Mouse (Mus musculus) liver (tissue): ENCODE data around the gene Tet3.
A peak's percentile ranks its signal among the peaks of the same experiment; 100 is the strongest.

Experiments used
- DNase-seq: peaks from one replicate; pipeline ENCODE4 v3.0.0-alpha.2; 2020; ENCODE audit warnings: mixed read lengths

The Tet3 gene

DNA sequence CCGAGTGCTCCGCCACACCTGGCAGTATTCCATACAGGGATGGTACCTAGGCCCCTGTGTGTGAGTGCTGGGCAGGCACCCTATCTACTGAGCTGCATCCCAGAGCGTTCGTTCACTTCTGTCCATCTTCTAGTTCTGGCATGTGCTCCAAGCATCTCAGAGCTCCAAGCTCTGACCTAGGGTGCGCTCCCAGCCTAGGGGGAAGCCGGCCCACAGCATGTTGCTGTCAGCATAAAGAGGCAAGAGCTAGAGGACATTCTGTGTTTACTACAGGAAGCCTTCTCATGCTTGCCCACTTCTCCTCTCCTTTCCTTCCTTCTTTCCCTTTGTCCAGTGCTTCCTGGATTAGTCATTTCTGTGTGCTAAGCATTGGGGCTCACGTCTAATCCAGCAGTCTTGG is 16.5 kb upstream of the Tet3 start:
- DNase-seq, result no peak

- DNase-seq, result no peak
These were observed 14.4 kb upstream of the Tet3 start for GRCm38 (mm10) chr6:83473240-83473639.

DNA sequence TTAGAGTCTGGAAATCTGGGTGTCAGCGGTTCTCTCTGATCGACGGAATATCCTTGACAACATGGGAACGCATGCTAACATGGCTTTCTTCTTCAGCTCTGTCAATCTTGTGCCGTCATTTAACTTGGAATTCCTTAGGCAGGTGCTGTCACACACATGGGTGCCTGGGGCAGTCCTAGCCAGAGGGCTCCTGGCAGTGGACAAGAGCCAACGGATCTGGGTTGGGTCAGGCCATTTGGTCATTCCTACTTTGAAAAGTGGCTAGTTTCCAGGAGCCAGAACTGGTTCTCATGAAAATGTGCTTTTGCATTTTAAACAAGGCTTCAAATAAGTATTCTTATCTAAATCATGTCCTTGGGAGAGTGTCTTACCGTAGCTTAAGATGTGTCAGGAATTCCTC is 12.9 kb upstream of the Tet3 start:
- no peak for DNase-seq

- no peak for DNase-seq
These were observed 5.1 kb upstream of the Tet3 start for GRCm38 (mm10) chr6:83464011-83464410.

DNA sequence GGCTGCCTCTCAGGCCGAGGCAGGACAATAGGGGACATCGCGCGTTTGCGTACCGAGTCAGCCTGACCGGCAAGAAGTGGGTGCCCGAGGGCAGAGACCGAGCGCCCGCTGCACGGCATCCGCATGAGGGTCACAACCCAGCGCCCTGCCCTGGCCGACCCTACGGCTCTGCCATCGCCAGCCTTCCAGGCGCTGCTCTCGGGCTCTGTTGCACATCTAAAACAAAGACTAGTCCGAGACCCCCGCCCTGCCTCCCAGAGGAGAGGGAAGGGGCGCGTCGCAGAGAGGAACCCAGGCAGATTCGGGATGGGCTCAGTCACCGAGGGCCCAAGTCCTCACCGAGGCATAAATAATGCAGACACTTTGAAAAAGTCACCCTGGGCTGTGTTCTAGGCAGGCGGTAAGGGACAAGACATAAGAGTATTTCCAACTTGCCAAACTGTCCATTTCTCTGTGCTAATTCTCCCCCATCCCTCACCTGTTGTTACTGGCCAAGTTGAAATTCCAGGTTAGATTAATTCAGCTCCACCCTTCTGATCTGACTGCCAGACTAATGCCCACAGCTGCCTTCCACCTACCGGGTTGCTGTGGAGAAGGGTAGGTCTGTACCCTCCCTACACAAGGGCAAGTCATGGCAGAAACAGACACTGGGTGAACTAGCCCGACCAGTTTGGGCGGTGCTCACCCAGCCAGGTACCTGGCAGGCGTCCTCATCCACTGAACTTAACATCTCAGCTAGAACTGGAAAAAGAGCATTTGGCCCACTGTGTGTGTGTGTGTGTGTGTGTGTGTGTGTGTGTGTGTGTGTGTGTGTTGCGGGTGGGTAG is 1.7 kb downstream of the Tet3 start:
- DNase-seq, result no peak

DNA sequence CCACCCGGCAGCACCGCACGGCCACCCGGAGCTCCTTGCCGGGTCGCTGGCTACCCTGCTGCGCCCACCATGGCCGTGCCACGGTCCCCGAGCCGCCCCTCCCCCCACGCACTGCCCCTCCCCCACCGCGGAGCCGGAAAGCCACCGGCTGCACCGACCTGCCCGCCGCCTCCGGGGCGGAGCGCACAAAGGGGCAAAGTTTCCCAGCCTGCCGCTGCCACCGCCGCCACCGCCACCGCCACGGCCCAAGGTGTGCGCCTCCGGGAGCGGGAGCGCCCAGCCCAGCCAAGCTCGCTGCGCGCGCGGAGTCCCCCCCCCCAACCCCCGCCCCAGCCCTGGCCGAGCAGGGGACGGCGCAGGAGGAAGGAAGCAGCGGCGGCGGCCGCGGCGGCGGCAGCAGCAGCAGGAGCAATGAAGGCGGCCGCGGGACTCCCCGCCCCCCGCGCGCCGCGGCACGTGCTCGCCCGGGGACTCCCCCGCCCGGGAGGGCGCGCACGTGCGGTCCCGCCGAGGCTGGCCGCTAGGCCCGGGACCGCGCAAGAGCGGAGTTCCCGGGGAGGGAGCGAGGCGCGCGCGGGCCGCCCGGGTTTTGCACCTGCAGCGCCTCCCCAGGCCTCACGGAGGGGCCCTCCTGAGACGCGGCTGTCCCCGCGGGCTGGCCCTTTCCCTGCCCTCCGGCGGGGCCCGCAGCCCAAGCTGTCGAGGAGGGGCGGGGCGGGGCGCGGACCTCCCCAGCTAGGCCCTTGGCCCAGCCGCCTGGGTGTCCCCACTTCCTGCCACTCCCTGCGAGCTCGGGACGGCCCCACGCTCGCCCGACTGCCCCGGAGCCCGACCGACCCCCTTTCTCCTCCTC is 2.5 kb downstream of the Tet3 start:
- peak; percentile 77 for DNase-seq

DNA sequence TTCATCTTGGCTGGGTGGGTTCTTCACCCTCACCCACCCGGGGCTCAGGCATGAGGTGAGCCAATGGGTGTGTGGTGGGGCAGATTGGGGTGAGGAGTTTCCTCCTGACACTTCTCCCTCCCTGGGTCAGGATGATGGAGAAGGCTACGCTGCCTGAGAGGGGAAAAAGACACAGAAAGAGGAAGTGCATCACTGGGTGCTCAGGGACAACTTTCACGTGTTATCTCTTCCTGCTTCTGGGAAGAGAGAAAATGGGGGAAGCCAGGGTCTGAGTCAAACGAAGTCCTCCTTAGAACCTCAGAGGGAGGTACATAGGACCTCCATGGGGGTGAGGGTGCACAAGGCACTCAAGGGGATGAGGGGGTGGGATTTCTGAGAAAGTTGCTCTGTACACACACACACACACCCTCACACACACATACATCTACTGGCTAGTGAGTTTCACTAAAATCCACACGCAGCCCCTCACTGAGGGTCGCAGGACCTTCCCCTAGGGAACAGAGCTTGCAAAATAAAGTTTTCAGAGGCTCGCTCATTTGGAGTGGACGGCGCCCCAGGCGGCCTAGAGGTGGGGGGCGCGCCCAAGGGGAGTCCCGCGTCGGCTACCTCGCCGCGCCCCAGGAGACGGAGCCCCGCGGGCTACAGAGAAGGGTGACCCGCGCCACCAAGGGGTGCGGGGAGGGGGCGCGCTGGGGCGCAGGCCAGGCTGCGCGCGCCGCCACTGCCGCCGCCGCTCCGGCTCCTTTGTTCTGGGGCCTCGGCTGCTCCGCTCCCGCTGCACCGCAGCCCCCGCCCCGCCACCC is 3.4 kb downstream of the Tet3 start:
- peak; percentile 16 for DNase-seq

GRCm38 (mm10) chr6:83453706-83454105 is 5.2 kb downstream of the Tet3 start:
- DNase-seq, result peak; percentile 17

DNA sequence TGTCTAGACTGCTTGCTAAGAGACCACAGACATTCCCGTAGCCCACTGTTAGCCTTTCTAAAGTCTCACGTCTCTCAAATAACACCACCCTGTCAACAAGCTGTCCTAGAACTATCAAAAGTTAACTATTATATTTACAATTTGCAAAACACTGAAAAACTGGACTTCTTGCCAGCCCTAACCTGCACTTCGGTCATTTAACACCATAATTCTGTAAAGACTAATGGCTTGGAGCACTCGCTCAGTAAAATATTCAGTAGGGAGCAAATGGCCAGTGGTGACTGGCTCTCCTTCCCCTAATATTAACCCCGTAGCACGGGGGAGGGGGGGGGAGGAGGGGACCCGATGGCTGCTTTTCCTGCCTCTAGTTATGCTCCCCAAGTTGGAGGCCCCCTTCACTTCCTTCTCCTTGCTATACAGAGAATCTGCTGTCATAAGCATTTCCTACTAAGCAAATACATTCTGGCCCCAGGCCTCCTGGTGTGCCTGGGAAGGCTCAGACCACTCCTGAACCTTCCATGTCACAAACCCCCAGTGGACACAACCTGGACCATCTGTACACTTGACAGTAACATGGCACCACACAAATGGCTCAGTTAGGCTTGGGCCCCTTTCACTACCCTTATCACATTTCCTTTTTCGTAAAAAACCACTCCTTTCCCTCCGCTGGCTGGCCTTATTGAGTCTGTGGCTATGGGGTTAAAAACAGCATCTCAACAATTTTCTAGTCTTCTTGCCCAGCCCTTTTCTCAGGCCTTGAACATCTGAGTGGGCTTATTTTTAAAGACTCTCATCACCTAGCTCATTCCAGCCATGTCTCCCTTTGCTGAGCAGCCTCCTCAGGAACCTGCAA is 8.2 kb downstream of the Tet3 start:
- peak; percentile 51 for DNase-seq

GRCm38 (mm10) chr6:83449440-83449839 is 9.4 kb downstream of the Tet3 start:
- DNase-seq, result no peak

DNA sequence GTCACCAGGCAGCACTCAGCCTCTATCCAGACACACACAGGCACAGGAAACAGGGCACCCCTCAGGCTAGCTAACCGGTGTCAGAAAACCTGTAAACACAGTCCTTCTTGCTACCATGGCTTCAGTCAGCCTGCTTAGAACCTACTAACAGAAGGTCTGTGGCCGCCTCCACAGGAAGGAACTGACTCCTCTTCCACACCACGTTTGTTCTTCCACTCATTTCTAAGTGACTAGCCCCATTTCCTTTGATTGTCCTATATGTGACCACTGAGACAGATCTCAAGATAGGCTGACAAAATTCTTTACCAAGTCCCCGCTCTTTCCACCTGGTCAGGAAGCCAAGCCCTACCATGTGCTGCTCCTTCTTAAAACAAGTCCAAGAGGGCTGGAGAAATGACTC is 10.0 kb downstream of the Tet3 start:
- no peak for DNase-seq

- no peak for DNase-seq
These were observed 11.9 kb downstream of the Tet3 start for GRCm38 (mm10) chr6:83447031-83447430.

GRCm38 (mm10) chr6:83445796-83446195 is 13.1 kb downstream of the Tet3 start:
- no peak for DNase-seq

DNA sequence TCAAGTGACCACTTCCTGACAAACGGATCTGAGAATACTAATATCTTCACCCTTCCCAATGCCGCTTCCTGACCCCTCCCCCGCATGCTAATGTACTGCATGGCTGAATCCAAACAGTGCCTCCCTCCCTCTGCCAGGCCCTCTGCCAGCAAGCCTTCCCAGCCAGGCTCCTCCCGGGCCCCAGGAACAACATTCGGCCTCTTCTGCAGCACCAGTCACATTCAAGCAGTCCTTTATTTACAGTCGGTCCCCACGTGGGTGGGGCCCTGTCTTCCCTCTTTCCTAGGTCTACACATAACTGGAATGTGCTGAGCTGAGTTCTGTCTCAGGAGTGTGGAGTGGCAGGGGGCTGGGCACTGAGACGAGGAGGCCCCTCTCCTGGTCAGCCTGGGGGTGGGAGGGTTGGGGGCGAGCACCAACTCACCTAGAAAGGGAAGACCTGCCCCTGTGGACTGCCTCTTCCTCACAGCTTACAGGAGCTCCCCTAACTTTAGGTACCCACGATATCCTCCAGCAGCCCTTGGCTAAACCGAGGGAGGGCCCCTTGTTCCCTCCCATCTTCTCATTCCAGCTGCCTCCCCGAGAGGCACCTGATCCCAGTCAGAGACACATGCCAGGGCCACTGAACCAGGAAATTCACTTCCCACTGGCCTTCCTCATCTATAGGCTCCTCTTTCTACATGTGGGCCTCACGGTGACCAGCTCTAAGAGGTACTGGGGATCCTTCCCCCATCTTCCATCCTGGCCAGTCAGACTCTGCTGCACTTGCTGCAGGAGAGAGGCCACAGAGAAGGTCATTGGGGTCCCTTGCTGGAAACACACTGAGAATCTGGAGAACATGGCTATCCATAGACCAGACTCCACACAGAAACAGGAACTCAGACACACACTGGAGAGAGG is 15.2 kb downstream of the Tet3 start:
- DNase-seq, result peak; percentile 54

DNA sequence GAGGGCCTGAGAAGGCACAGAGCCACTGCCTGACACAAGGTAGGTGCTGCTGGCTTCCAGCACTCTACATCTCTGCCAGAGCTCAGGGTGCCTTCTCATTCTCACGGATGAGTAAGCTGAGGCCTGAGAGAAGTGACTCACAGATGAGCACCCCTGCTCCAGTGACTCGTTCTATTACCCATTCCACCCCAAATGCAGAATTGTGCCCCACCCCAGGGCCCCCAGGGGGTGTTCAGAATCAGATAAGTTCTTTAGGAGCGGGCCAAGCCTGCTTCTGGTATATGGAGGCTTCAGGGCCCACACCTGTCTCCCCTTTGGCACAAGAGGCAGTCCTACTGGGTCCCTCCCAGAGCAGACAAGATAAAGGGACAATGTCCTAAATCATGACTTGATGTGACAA is 16.2 kb downstream of the Tet3 start:
- peak; percentile 54 for DNase-seq

DNA sequence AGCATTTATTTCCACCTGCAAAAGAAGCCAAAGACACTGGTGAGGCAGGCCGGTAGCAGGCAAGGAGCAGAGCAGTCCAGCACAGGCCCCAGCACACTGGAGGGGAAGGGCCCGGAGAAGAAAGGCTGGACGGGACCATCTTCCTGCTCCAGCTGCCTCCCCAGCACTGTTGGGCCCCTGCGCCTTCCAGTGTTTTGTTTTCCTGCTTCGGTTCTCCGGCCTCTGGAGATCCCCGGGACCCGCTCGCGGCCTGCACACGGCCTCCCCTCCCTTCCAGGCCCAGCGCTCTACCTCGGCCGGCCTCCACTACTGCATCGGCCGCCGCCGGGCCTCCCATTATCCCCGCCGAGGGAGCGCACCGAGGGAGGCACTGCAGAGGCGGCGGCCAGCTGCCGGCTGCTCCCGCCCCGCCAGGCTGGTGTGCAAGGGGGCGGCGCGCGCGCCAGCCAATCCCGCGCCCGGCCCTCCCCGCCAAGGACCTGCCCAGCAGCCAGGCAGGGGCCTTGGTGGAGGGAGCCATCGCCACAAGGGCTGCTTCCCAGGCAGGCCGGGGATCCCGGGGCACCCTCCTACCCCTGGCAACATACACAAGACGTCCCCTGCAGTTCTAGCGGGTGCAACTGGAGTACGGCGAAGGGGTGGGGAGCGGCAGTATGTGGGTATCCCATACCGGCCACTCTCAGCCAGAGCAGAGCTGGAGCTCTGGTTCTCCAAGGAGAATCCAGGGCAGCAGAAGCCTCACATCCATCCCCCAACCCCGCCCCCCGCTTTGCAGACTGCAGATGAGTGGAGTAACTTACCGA is 17.4 kb downstream of the Tet3 start:
- peak; percentile 93 for DNase-seq

DNA sequence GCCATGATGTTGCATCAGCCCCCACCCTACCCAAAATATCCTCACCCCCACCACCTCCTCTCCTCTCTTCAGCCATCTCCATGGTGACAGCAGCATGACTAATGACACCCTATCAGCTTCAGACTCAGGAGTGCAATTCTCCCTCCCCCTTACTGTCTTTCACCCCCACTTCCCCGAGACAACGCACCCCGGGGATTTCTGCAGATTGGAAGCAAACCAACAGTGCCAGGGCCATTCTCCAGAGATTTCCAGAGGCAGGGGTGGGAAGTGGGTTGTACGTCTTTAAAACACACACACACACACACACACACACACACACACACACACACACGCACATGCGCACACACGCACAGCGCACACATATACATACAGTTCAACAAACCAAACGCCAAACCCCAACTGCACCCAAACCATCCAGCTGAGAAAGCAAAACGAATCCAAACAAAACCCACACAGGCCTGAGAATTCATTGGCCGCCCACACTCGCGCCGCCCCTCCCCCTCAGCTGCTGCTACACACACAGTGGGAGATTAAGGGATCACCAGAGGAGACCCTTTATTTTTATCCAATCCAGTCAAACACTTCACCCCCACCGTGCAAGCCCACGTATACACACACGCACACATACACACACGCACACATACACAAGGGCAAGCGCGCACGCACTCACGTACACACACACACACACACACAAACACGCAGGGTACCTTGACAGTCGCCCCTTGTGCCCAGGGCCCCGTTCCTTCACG is 18.2 kb downstream of the Tet3 start:
- peak; percentile 75 for DNase-seq

- no peak for DNase-seq
These were observed 18.7 kb downstream of the Tet3 start for GRCm38 (mm10) chr6:83440197-83440509.

DNA sequence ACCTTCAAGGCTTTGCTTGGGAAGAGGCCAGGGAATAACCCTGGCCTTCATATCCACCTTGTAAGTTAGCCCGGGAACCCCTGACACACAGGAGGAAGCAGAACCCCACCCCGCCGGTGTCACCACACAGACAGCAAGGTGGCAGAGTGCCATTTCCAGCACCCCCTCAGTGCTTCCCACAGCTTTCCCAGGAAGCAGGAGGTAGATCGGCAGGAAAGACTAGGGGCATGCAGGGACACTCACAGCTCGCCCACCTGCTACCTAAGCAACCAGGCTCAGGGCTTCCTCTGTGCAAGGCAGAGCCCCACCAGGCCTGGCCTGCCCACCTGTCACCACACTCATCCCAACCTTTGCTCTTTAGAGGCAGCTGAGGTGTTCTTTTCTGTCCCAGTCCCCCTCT is 19.1 kb downstream of the Tet3 start:
- no peak for DNase-seq
